Mouse (Mus musculus) CD8-positive naive resting alpha-beta T cell, adult 2 months (primary cell): ENCODE data around the gene Pgm5.

ENCODE experiments used
- DNase-seq, 2 experiments: peaks; one replicate each; pipeline ENCODE4 v3.0.0; 2022; ENCODE audit warnings: low read depth in 2 of 2, low spot score in 2 of 2

The Pgm5 gene

GRCm38 (mm10) chr19:24671571-24671970 lies 190.1 kb downstream of the Pgm5 start:
- no peak for DNase-seq

GRCm38 (mm10) chr19:24667527-24667926 lies 194.1 kb downstream of the Pgm5 start:
- no peak for DNase-seq

DNA sequence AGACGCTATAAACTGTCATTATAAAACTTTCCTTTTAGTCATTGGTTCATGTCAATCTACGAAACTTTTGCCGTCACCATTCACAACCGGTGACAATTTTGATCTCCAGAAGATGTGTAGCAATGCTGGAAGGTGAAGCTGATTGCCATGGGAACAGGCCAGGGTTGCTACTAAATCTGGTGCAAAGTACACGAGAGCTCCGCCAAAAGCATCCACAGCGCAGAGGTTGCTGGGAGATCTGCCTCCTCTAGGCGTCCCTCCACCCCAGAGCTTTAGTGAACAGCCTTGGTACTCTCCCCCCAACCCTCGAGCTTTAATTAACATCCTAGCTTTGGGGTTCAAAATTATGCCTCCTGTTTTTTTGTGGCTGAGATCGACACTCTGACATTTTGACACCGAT lies 195.9 kb downstream of the Pgm5 start:
- DNase-seq = no peak

- DNase-seq = no peak
Observed at GRCm38 (mm10) chr19:24662346-24662745, 199.3 kb downstream of the Pgm5 start.

- DNase-seq = no peak
Observed at GRCm38 (mm10) chr19:24656981-24657380, 204.7 kb downstream of the Pgm5 start.

GRCm38 (mm10) chr19:24653230-24653799 lies 208.3 kb downstream of the Pgm5 start:
- DNase-seq = no peak

DNA sequence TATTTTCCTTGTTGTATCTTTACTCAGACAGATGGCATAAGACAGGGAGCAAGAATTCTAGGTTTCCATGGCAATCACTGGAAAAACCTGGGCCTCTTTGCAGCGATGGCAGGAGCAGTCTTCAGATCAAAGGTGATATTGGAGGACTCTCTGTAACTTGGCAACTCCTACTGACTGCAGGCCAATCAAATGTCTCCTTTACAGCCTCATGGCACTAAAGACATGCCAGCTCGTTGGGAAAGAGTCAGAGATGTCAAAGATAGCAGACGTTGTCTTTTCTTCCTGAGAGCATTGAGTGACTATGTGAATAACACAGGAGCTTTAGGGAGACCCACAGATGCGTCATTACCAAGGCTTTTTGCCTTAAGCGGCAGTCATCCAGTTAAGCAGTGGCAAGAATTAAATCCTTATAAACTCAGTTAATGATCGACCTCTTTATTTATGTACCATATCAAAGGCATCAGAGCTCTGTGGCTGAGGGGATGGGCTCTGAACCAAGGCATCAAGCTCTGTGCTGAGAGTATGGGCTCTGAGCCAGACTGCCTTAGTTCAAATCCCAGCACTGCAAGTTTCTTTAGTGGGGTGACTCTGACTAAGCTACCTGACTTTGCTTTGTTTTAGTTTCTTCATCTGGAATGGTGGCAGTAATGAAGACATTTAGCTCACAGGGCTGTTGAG lies 209.2 kb downstream of the Pgm5 start:
- DNase-seq = no peak

- no peak for DNase-seq
Observed at GRCm38 (mm10) chr19:24651595-24651994, 210.1 kb downstream of the Pgm5 start.

DNA sequence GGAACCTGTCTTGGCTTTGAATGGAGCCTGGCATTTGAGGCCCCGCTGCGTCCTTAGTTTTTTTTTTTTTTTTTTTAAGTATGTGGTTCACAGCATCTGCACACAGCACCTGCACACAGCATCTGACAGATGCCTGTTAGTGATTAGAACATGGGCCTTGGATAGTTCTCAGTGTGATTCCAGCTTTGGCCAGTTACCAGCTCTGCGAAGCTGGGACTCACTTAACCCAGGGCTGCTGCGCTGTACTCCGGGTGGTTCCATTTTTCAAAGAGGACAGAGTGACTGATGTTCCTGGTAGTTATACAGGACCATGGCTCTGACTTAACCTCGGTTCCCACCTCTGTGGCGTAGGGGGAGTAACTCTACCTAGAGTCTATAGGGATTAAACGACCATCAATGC lies 211.2 kb downstream of the Pgm5 start:
- no peak for DNase-seq

DNA sequence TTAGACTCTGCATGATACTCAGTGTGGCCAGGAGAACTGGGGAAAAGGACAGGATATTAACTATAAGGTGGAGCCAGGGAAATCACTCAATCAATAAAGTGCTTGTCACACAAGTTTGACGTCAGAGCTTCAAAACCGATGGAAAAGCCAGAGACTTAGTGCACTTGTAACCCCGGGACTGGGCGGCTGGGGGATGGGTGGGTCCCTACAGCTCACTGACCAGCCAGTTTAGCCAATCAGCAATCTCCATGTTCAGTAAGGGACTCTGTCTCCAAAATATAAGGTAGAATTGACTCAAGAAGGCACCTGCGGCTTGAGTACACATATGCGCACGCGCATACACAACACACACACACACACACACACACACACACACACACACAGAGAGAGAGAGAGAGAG lies 213.6 kb downstream of the Pgm5 start:
- DNase-seq = no peak

DNA sequence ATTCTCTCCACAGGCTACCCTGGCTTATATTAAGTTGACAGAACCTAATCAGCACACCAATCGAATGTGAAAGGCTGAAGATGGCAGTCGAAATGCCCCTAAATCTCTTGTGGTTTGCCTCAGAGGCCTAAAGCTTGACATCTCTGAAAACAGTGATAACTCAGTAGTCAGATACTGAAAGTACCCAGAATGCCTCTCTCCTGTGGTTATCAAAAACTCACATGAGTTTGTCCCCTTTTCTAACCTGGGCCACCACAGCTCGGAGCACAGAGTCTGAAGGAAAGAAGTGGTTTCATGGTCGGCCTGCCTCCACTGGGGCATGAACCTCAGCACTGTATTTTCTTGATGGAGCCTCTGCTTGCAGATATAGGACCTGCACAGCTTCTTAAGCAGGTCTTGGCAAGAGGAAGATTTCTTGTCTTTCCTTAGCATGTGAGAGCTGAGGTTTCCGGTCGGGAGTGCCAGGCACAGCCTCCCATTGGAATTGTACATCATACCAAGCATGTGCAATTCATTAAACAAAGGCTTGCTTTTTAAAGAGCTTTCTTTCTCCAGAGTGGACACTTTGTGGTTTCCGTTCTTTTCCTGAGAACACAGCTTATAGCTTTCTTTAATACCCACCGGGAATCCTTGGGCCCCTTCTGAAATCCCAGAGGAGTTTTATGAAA lies 215.4 kb downstream of the Pgm5 start:
- no peak for DNase-seq

GRCm38 (mm10) chr19:24644971-24645370 lies 216.7 kb downstream of the Pgm5 start:
- no peak for DNase-seq

DNA sequence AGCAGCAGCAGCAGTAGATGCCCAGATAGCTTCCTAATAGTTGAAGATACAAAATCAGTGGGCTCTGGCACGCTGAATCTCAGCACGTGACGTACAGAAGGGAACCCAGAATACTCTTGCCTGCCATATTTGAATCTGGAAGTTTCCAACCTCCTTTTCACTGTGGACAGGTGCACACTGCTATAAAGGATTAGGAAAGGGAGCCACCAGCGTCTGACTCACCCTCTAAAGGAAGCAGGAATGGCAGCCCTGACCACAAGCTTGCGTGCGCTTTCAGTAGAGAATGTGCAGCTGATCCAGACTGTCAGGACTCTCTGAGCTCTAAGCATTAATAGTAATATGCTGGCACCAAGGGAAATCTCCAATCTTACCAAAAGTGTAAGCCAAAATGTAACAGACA lies 220.7 kb downstream of the Pgm5 start:
- no peak for DNase-seq

DNA sequence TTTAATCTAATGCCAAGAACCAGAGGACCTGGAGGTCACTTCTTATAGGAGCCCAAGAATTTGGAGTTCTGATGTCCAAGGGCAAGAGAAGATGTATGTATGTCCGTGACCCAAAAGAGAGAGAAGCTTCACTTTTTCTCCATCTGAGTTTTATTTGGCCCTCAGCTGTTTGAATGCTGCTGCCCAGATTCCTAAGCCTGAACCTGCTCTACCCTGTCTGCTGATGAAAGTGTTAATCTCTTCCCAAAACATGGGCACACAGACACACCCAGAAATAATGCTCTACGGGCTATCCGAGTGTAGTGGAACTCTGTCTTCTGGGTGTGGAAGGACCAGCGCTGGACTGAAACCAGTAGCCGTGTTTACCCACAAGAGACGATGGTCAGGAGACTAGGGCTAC lies 223.7 kb downstream of the Pgm5 start:
- no peak for DNase-seq

DNA sequence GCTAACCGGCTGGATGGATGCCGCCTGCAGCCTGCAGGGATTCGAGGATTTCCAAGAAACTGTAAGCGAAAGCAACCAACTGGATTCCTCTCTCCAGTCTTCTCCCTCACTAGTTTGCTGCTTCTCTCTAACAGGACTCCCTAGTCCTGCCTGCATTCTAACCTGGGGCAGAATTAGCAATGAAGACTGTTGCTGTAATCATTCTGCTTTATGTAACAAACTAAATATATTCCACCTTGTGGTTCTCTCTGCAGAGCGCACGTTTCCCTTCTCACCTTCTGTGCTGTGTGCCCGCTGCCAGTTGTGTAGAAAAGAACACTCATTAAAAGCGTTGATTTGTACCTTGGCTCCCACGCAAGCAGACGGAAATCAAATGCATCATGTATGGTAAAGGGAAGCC lies 225.0 kb downstream of the Pgm5 start:
- DNase-seq = no peak

DNA sequence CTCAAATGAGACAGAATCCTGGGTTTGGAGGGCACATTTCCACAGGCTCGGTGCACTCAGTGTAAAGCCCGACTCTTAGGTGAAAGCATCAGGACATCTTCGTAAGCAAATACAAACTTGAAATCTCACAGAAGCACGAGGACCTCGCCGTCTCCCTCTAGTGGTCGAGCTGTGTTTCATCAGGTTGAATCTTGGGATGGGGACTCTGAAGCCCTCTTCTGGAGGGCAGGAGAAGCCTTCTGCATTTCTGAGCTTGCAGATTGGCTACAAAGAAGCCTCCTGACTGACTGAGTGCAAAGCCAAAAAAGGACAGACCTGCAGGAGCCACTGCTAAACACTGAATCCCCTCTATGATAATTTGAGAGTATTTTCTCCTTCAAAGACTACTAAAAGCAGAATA lies 227.1 kb downstream of the Pgm5 start:
- peak; percentile 23 to 54 for DNase-seq
